Mouse (Mus musculus) hindbrain, embryonic 14.5 days (tissue): ENCODE measurements around the gene Sirt3. TPM values are rescaled to one million over a fixed set of nuclear protein-coding genes. Genes with fewer than 3 reads are reported as not detected.
A peak's percentile ranks its signal among the peaks of the same experiment; 100 is the strongest.

Experiments
- ATAC-seq: fragments of 200-750 bp; cut with Nextera tagmentation; 2 replicates; pipeline ENCODE4 v1.8.0; 2017; ENCODE audit warnings: moderate number of reproducible peaks, mild to moderate bottlenecking, moderate TSS enrichment, moderate library complexity; ENCODE audit not compliant: low FRiP score
- DNase-seq: peaks from one replicate; pipeline ENCODE4 v3.0.0-alpha.2; 2015; ENCODE audit warnings: low spot score
- H3K27ac ChIP-seq: fragments of 300-500 bp; sonication (generic); 2 replicates; pipeline ENCODE4 v1.5.1; 2014; ENCODE audit warnings: mild to moderate bottlenecking, moderate library complexity
- H3K27me3 ChIP-seq: fragments of 300-500 bp; sonication (generic); 2 replicates; pipeline ENCODE4 v1.6.1; 2014; ENCODE audit warnings: mild to moderate bottlenecking, low read length, mixed read lengths; ENCODE audit not compliant: control insufficient read depth, insufficient read depth
- H3K36me3 ChIP-seq: fragments of 300-500 bp; sonication (generic); replicated peaks from 2 replicates; pipeline ENCODE4 v1.6.1; 2014; ENCODE audit not compliant: control insufficient read depth, insufficient read depth
- H3K4me1 ChIP-seq: fragments of 300-500 bp; sonication (generic); replicated peaks from 2 replicates; pipeline ENCODE4 v1.6.1; 2014; ENCODE audit warnings: antibody characterized with exemption, low read length, mixed read lengths; ENCODE audit not compliant: control insufficient read depth, insufficient read depth
- H3K4me2 ChIP-seq: fragments of 300-500 bp; sonication (generic); replicated peaks from 2 replicates; pipeline ENCODE4 v1.6.1; 2014; ENCODE audit warnings: mild to moderate bottlenecking, moderate library complexity
- H3K4me3 ChIP-seq: fragments of 300-500 bp; sonication (generic); replicated peaks from 2 replicates; pipeline ENCODE4 v1.5.1; 2014; ENCODE audit warnings: mild to moderate bottlenecking, low read length
- H3K9ac ChIP-seq: fragments of 300-500 bp; sonication (generic); 2 replicates; pipeline ENCODE4 v1.6.1; 2014
- H3K9me3 ChIP-seq: fragments of 300-500 bp; sonication (generic); 2 replicates; pipeline ENCODE4 v1.6.1; 2016; ENCODE audit warnings: low read length; ENCODE audit not compliant: control insufficient read depth
- WGBS: fragments of 180-500 bp; shearing (Covaris S2); extraction: QIAGEN DNeasy Blood & Tissue Kit; methylation state at CpG from one replicate; pipeline ENCODE4 v1.1.7; 2014; 5-methylcytosine and 5-hydroxymethylcytosine counted together
- polyA plus RNA-seq: library from polyadenylated mRNA; unstranded; fragments of >200 nt; fragmentation: Nextera tagmentation; extraction: Ambion mirVana; gene quantifications from 2 replicates; pipeline ENCODE4 v1.2.1, GENCODE M21; 2014

The Sirt3 gene
- polyA plus RNA-seq, 1 experiment from 2014 or later: 47.5 TPM

DNA sequence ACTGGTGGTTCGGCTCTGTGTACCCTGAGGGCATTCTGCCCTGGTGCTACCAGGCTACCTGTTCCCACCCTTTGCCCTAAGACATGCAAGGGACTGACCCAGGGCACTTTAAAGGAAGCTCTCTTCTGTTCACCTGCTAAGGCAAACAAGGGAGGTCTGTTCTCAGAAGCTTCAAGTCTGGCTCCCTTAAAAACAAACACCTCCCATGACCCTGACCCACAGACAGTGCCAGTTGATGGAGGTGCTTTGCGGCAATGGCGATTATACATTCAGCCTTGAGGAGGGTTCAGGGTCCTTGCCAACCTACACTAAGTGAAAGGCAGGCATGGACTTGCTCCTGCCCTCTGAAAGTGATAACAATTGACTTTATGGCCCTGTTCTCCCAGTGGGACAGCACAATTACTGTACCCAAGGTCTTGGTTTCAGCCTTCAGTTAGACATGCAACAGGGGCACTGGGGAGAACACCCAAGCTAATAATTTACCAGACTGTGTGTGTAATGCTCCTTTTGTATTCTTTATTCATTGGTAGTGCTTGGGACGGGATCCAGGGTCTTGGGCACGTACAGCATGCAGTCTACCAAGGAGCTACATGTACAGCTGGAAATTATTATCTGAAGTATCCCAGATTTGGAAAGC, 30.9 kb upstream of the Sirt3 start:
- 77% methylated on average over 5 of the region's 5 CpGs for WGBS
- no peak for ATAC-seq
- Histone ChIP-seq H3K4me1 (0 out of 2 replicates have a peak, but pooled peaks cover 4% of the 10 kb centered on the region), H3K9ac (no peak overlapping the region), H3K4me3 (no peak overlapping the region), H3K27ac (no peak overlapping the region), H3K36me3 (no peaks in the 10 kb centered on the region), H3K9me3 (no peaks in the 10 kb centered on the region), H3K4me2 (no peak overlapping the region), H3K27me3 (no peaks in the 10 kb centered on the region)
- no peak for DNase-seq

DNA sequence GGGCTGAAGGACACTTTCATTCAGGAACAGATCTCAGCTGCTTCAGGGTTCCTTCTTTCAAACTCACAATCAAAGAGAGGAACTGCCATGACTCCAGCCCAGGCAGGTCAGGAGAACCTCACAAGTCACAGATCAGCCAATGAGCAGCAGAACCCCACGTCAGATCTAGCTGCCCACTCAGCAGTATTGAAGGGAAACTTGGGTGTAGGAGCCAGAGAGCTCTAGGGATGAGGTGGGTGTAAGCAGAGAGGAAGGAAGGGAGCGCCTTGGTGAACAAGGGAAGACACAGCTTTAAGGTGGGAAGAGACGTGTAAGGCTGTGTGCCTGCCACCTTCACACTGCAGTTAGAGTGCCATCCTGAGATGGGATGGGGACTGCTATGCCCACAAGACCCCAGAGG, 30.2 kb upstream of the Sirt3 start:
- WGBS: 74% methylated on average over 3 of the region's 3 CpGs
- Histone ChIP-seq H3K4me1 (0 out of 2 replicates have a peak, but pooled peaks cover 4% of the 10 kb centered on the region), H3K27ac (no peak overlapping the region), H3K4me3 (no peak overlapping the region), H3K9me3 (no peaks in the 10 kb centered on the region), H3K27me3 (no peaks in the 10 kb centered on the region), H3K4me2 (no peak overlapping the region), H3K36me3 (no peaks in the 10 kb centered on the region), H3K9ac (no peak overlapping the region)
- ATAC-seq: no peak
- DNase-seq: no peak

DNA sequence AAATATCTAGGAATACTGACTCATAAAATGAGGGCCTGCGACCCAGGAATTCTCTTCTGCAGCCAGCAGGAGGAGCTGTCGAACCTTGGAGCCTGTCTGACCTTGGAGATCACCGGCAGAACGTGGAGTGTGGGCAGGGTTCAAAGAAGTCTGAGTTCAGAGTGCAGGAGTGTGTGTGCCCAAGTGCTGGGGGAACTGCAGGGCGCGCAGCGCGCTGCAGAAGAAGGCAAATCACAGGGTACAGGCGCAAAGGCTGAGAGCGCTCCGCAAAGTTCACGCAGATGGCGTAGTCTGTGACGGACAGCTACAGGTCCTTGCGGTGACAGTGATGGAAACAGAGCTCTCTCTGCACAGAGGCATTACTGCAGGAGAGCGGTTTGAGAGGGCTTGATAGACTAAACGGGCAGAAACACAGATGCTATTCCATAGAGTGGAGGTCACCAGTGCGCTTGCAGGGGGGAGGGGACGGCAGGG, 26.6 kb upstream of the Sirt3 start:
- DNase-seq (peak; percentile 79), ATAC-seq (peak; percentile 57; the same call in 1 of the 2 replicates)

DNA sequence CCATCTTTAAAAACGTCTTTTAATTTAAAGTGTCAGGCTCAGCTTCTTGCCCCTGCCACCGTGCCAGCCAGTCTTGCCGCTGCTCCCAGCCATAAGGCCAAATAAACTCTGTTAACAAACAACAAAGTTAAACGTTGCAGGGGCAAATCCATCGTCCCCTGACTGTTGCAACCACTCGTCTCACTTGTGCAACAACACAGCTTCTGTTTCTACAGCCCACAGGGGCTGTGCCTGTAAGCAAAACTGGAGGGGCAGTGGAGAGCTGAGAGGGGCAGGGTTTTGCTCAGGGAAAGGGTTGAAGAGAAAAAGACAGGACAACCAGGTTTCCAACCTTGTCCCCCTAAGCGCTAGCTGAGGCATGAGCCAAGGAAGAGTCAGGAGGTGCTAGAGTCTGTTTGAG, 26.1 kb upstream of the Sirt3 start:
- Histone ChIP-seq H3K4me2 (peak overlapping the region; percentile 70; the same call in 1 of the 2 replicates), H3K36me3 (no peaks in the 10 kb centered on the region), H3K4me1 (0 out of 2 replicates have a peak, but pooled peaks cover 4% of the 10 kb centered on the region), H3K27me3 (no peaks in the 10 kb centered on the region), H3K4me3 (no peak overlapping the region), H3K9ac (no peak overlapping the region), H3K9me3 (no peaks in the 10 kb centered on the region), H3K27ac (no peak overlapping the region)
- ATAC-seq (0 out of 2 replicates have a peak, but pooled peaks have one; percentile 2), DNase-seq (no peak)
- WGBS: 50% methylated on average over 7 of the region's 7 CpGs

More for the DNA sequence above, 26.6 kb upstream of the Sirt3 start:
- Histone ChIP-seq H3K9ac (peak overlapping the region; percentile 5; the same call in 1 of the 2 replicates), H3K4me2 (peak overlapping the region; percentile 70), H3K4me1 (0 out of 2 replicates have a peak, but pooled peaks cover 4% of the 10 kb centered on the region), H3K36me3 (no peaks in the 10 kb centered on the region), H3K4me3 (peak overlapping the region; percentile 25), H3K27me3 (no peaks in the 10 kb centered on the region), H3K27ac (no peak overlapping the region), H3K9me3 (no peaks in the 10 kb centered on the region)
- WGBS: under 1% methylated on average over 19 of the region's 19 CpGs

DNA sequence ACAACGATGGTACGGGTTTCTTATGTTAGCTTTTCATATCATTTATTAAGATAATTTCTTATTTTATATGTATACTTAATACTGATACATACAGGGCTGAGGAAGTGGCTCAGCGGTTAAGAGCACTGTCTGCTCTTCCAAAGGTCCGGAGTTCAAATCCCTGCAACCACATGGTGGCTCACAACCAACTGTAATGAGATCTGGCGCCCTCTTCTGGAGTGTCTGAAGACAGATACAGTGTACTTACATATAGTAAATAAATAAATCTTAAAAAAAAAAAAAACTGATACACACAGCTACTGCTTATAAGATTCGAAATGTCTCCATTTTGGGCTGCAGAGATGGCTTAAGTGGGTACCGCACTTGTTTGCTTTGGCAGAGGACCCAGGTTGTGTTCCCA, 25.6 kb upstream of the Sirt3 start:
- WGBS: 85% methylated on average over 7 of the region's 7 CpGs

DNA sequence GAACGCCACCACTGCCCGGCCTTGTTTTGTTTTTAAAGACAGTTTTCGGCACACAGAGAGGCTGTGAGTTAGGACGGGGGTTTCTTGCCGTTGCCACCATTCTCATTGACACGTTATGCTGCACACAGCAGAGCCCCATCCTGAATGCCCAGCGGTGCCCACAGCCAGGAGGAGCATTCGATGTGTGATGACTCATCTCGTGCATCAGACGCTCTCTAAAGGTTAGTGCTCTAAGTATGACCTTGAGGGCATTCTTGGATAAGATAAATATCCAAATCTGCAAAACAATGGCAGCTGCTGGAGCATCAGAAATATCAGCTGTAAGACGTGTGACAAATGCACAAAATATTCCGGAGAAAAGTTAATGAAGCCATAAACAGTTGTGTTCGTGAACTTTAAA, 25.0 kb upstream of the Sirt3 start:
- Histone ChIP-seq H3K4me3 (no peak overlapping the region), H3K9me3 (no peaks in the 10 kb centered on the region), H3K36me3 (no peaks in the 10 kb centered on the region), H3K9ac (no peak overlapping the region), H3K4me2 (no peak overlapping the region), H3K27me3 (no peaks in the 10 kb centered on the region), H3K27ac (no peak overlapping the region), H3K4me1 (0 out of 2 replicates have a peak, but pooled peaks cover 4% of the 10 kb centered on the region)
- no peak for ATAC-seq
- no peak for DNase-seq
- WGBS: 87% methylated on average over 13 of the region's 13 CpGs

More for the DNA sequence above, 25.6 kb upstream of the Sirt3 start:
- Histone ChIP-seq H3K27me3 (no peaks in the 10 kb centered on the region), H3K27ac (no peak overlapping the region), H3K9ac (no peak overlapping the region), H3K36me3 (no peaks in the 10 kb centered on the region), H3K9me3 (no peaks in the 10 kb centered on the region), H3K4me3 (no peak overlapping the region), H3K4me1 (0 out of 2 replicates have a peak, but pooled peaks cover 4% of the 10 kb centered on the region), H3K4me2 (no peak overlapping the region)
- DNase-seq: no peak
- no peak for ATAC-seq

DNA sequence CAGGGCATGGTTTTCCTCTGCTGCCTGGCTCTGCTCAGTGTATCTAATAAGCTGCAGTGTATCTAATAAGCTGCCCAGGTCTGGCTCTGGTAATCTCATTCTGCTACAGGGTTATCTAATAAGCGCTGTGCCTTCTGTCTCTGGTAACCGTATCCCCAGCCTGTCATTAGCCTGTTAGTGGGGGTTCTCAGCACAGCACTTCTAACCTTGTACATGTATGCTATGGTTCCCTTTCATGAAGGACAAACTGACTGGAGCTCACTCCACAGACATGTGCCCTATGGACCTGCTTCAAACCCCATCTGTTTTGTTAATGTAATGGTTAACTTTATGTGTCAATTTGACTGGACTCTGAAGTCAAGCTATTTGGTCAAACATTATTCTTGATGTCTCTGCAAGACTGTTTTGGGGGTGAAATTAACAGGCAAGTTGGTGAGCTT, 23.6 kb upstream of the Sirt3 start:
- ATAC-seq: no peak
- no peak overlapping the region for H3K27ac ChIP-seq
- H3K4me1 ChIP-seq: 0 out of 2 replicates have a peak, but pooled peaks cover 4% of the 10 kb centered on the region
- no peak overlapping the region for H3K4me3 ChIP-seq
- WGBS: 71% methylated on average over 2 of the region's 2 CpGs
- no peak overlapping the region for H3K9ac ChIP-seq
- DNase-seq: no peak
- H3K27me3 ChIP-seq: no peaks in the 10 kb centered on the region
- H3K4me2 ChIP-seq: no peak overlapping the region
- H3K9me3 ChIP-seq: no peaks in the 10 kb centered on the region
- H3K36me3 ChIP-seq: no peaks in the 10 kb centered on the region

DNA sequence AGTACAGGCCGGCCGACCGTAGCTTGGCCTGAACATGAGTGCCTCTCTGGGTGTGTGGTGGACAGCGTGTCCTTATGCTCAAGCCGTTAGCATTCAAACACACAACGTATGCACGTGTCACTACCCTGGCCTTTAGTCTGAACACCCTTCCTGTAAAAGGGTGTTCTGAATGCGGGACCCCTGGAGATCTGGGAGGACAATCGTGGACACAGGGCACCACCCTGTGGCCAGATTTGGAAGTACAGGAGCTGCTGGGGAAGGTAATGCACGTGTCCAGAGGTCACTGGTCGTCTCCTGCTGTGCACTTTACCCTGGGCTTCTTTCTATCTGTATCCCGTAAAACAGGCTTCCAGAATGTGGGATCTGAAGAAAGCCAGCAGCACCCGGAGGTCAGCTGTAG, 21.1 kb upstream of the Sirt3 start:
- peak; percentile 55; the same call in 1 of the 2 replicates for ATAC-seq
- no peak overlapping the region for H3K4me3 ChIP-seq
- H3K27me3 ChIP-seq: no peaks in the 10 kb centered on the region
- H3K27ac ChIP-seq: no peak overlapping the region
- DNase-seq: peak; percentile 78
- no peaks in the 10 kb centered on the region for H3K4me1 ChIP-seq
- H3K4me2 ChIP-seq: no peak overlapping the region
- no peaks in the 10 kb centered on the region for H3K9me3 ChIP-seq
- H3K36me3 ChIP-seq: peaks cover 15% of the 10 kb centered on the region
- peak overlapping the region; percentile 25; the same call in 1 of the 2 replicates for H3K9ac ChIP-seq
- WGBS: 24% methylated on average over 13 of the region's 13 CpGs

DNA sequence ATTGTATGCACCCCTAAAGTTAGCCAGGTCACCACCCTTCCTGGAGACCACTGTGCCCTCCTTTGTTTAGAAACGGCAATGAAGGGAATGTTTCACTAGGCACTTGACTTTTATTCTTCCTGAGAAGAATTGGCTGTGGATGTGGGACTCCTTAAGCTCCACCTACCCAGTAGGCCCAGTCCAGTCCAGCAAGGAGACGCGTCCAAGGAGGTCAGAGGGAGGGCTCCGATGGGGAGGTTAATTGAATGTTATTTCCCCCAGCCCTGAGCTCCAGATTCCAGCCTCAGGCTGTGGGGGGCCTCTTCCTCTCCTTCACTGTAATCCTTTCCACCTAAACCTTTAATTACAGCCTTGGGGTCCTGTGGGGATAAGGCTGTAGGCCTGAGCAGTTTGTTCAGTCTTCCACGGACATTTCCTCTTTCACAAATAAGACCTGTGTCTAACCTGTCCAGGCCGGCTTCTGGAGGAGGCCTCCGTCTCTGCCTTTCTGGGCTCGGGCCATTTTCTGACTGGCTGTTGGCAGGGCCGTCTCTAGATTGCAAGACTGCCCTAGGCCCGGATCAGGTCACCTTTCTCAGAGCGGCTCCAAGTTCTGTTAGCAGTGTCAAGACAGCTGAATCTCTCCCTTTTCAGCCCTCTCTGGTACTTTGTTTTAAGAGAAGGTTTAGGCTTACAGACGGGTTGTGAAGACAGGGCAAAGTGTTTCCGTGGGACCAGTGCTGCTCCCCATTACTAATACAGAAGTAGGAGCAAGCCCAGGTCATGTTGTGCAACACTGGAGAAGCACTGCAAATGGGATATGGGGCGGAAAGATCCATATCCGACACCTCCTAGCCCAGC, 20.1 kb upstream of the Sirt3 start:
- no peak overlapping the region for H3K4me2 ChIP-seq
- H3K4me1 ChIP-seq: no peaks in the 10 kb centered on the region
- no peak for ATAC-seq
- peaks cover 25% of the 10 kb centered on the region for H3K36me3 ChIP-seq
- H3K9me3 ChIP-seq: no peaks in the 10 kb centered on the region
- H3K27ac ChIP-seq: no peak overlapping the region
- no peak overlapping the region for H3K9ac ChIP-seq
- H3K27me3 ChIP-seq: no peaks in the 10 kb centered on the region
- H3K4me3 ChIP-seq: no peak overlapping the region
- 81% methylated on average over 15 of the region's 15 CpGs for WGBS
- DNase-seq: no peak
